In genomic region chr11:68555918-68556584, GRCm38 (mm10) we compare ENCODE assay signal across 9 mouse cellular contexts. TPM values are rescaled to one million over a fixed set of nuclear protein-coding genes. Genes with fewer than 3 reads are reported as not detected.
DNase-seq lines count a peak whose midpoint lies in the region; ATAC-seq lines count a peak whose summit lies in the region.
"Had no signal": no experiment of that assay in that cellular context is flagged by ENCODE, and none has a peak within 500 bp of the region (broad histone marks: within the 10 kb centered on the region; RNA-seq: fewer than 3 reads in every experiment).

Gene Mfsd6l (plus strand): TSS chr11:68556186.

- ATAC-seq in heart, embryonic 15.5 days (replicated peaks; ENCODE audit: insufficient number of reproducible peaks, insufficient read depth, low FRiP score, low read depth), result no peak
- no peak for ATAC-seq in forebrain, embryonic 16.5 days
- no peak for ATAC-seq in midbrain, embryonic 16.5 days

- 10% methylated on average over 37 of the region's 37 CpGs for WGBS in heart, embryonic 15.5 days
- WGBS in forebrain, embryonic 16.5 days, result 7% methylated on average over 37 of the region's 37 CpGs
- 6% methylated on average over 37 of the region's 37 CpGs for WGBS in limb, embryonic 10.5 days
- 10% methylated on average over 37 of the region's 37 CpGs for WGBS in midbrain, embryonic 16.5 days

- peak within 1 kb of the TSS; percentile 34 for H3K4me3 ChIP-seq in heart, embryonic 15.5 days
- H3K4me3 ChIP-seq in forebrain, embryonic 16.5 days (replicated peaks; ENCODE audit: low read length), result peak within 1 kb of the TSS; percentile 8; the same call in 1 of the 2 replicates
- H3K4me3 ChIP-seq in limb, embryonic 10.5 days, result peak within 1 kb of the TSS; percentile 27
- peak within 1 kb of the TSS; percentile 29 for H3K4me3 ChIP-seq in midbrain, embryonic 16.5 days (ENCODE audit: low read depth, low read length)
- H3K4me3 ChIP-seq: liver, embryonic 15.5 days had no signal

- no peak for DNase-seq in heart, adult 18-20 months
- DNase-seq in limb, embryonic 10.5 days (ENCODE audit: low spot score), result no peak
- no peak for DNase-seq in layer of hippocampus, adult 9-11 months
- no peak for DNase-seq in adrenal gland, postnatal 14 days
- DNase-seq in thymus, postnatal 10 days (ENCODE audit: low spot score in 2 of 2), result no peak

- no peaks in the 10 kb centered on the region for H3K36me3 ChIP-seq in heart, embryonic 15.5 days
- H3K36me3 ChIP-seq in forebrain, embryonic 16.5 days (ENCODE audit: control insufficient read depth, insufficient read depth), result no peaks in the 10 kb centered on the region
- no peaks in the 10 kb centered on the region for H3K36me3 ChIP-seq in limb, embryonic 10.5 days
- H3K36me3 ChIP-seq in midbrain, embryonic 16.5 days (ENCODE audit: control insufficient read depth, insufficient read depth, low read length), result no peaks in the 10 kb centered on the region
- H3K36me3 ChIP-seq: liver, embryonic 15.5 days had no signal

- H3K9ac ChIP-seq in heart, embryonic 15.5 days, result no peak within 1 kb of the TSS
- H3K9ac ChIP-seq in forebrain, embryonic 16.5 days (replicated peaks; ENCODE audit: low read depth, low read length), result no peak within 1 kb of the TSS
- no peak within 1 kb of the TSS for H3K9ac ChIP-seq in midbrain, embryonic 16.5 days (ENCODE audit: low read depth, low read length)
- H3K9ac ChIP-seq: liver, embryonic 15.5 days had no signal

- H3K9me3 ChIP-seq in heart, embryonic 15.5 days (replicated peaks), result no peaks in the 10 kb centered on the region
- no peaks in the 10 kb centered on the region; the same call in 1 of the 2 replicates for H3K9me3 ChIP-seq in forebrain, embryonic 16.5 days (ENCODE audit: control insufficient read depth, low read length)
- H3K9me3 ChIP-seq in limb, embryonic 10.5 days (replicated peaks), result no peaks in the 10 kb centered on the region
- no peaks in the 10 kb centered on the region for H3K9me3 ChIP-seq in midbrain, embryonic 16.5 days (replicated peaks; ENCODE audit: control insufficient read depth, low read length, poor library complexity, severe bottlenecking)
- H3K9me3 ChIP-seq: liver, embryonic 15.5 days had no signal

- peaks cover 15% of the 10 kb centered on the region for H3K27me3 ChIP-seq in heart, embryonic 15.5 days
- H3K27me3 ChIP-seq in forebrain, embryonic 16.5 days (replicated peaks; ENCODE audit: control insufficient read depth, insufficient read depth, low read length), result 0 out of 2 replicates have a peak, but pooled peaks cover 3% of the 10 kb centered on the region
- H3K27me3 ChIP-seq in limb, embryonic 10.5 days (ENCODE audit: low read depth, poor library complexity, severe bottlenecking), result peaks cover 32% of the 10 kb centered on the region
- H3K27me3 ChIP-seq in midbrain, embryonic 16.5 days (ENCODE audit: control insufficient read depth, insufficient read depth, low read depth, low read length), result peaks cover 9% of the 10 kb centered on the region; the same call in 1 of the 2 replicates

- peak within 1 kb of the TSS; percentile 56 for H3K4me2 ChIP-seq in heart, embryonic 15.5 days
- peak within 1 kb of the TSS; percentile 37 for H3K4me2 ChIP-seq in forebrain, embryonic 16.5 days (ENCODE audit: low read length)
- peak within 1 kb of the TSS; percentile 58 for H3K4me2 ChIP-seq in midbrain, embryonic 16.5 days (ENCODE audit: low read length)
- H3K4me2 ChIP-seq: liver, embryonic 15.5 days had no signal

- H3K4me1 ChIP-seq in heart, embryonic 15.5 days (replicated peaks), result peaks cover 11% of the 10 kb centered on the region
- H3K4me1 ChIP-seq in forebrain, embryonic 16.5 days (replicated peaks; ENCODE audit: control insufficient read depth, insufficient read depth, low read length), result peaks cover 3% of the 10 kb centered on the region; the same call in 1 of the 2 replicates
- peaks cover 8% of the 10 kb centered on the region; the same call in 1 of the 2 replicates for H3K4me1 ChIP-seq in limb, embryonic 10.5 days
- H3K4me1 ChIP-seq in midbrain, embryonic 16.5 days (ENCODE audit: control insufficient read depth, insufficient read depth, low read length), result 0 out of 2 replicates have a peak, but pooled peaks cover 3% of the 10 kb centered on the region
- H3K4me1 ChIP-seq: liver, embryonic 15.5 days had no signal

- no peak within 1 kb of the TSS for H3K27ac ChIP-seq in heart, embryonic 15.5 days
- H3K27ac ChIP-seq in forebrain, embryonic 16.5 days (ENCODE audit: low read length), result no peak within 1 kb of the TSS
- H3K27ac ChIP-seq in limb, embryonic 10.5 days, result no peak within 1 kb of the TSS
- H3K27ac ChIP-seq in midbrain, embryonic 16.5 days (ENCODE audit: low read length), result no peak within 1 kb of the TSS
- H3K27ac ChIP-seq: liver, embryonic 15.5 days had no signal

RNA-seq across cellular contexts. Expression of gene Mfsd6l, which starts in this region (rescaled TPM):
- 0.19 TPM in 1 of 2 replicates, not detected in the other for polyA plus RNA-seq in heart, embryonic 15.5 days (2015; fragmentation: Nextera tagmentation; extraction: Ambion mirVana)
- total RNA-seq in heart, adult 18-20 months (2021), result under 1 TPM; 0.12 to 0.13 TPM
- not detected in 2 replicates for polyA plus RNA-seq in forebrain, embryonic 16.5 days (2015; fragmentation: Nextera tagmentation; extraction: Ambion mirVana)
- polyA plus RNA-seq in limb, embryonic 10.5 days (2016; fragmentation: Nextera tagmentation; extraction: Ambion mirVana), result 0.11 and 0.16 TPM in 2 replicates
- polyA plus RNA-seq in midbrain, embryonic 16.5 days (2015; fragmentation: Nextera tagmentation; extraction: Ambion mirVana), result 0.09 TPM in 1 of 2 replicates, not detected in the other
- total RNA-seq in adrenal gland, postnatal 14 days (2021), result 0.15 TPM in 1 of 2 replicates, not detected in the other
- polyA plus RNA-seq: liver, embryonic 15.5 days had no signal
